In genomic region chr9:62370648-62371280, GRCm38 (mm10) we compare ENCODE assay signal across 17 mouse cellular contexts. TPM values are rescaled to one million over a fixed set of nuclear protein-coding genes. Genes with fewer than 3 reads are reported as not detected.
DNase-seq lines count a peak whose midpoint lies in the region; ATAC-seq and TF ChIP-seq lines count a peak whose summit lies in the region.
"Had no signal": no experiment of that assay in that cellular context is flagged by ENCODE, and none has a peak within 500 bp of the region (broad histone marks: within the 10 kb centered on the region; RNA-seq: fewer than 3 reads in every experiment).

No protein-coding gene starts in this region.

- H3K9me3 ChIP-seq in heart, postnatal 0 days (replicated peaks; ENCODE audit: control insufficient read depth, low read length) = no peaks in the 10 kb centered on the region
- no peaks in the 10 kb centered on the region for H3K9me3 ChIP-seq in liver, postnatal 0 days (ENCODE audit: low read length)
- H3K9me3 ChIP-seq: midbrain, embryonic 12.5 days had no signal

- H3K4me2 ChIP-seq in heart, postnatal 0 days (ENCODE audit: low read depth, low read length) = no peak overlapping the region
- H3K4me2 ChIP-seq in liver, postnatal 0 days (ENCODE audit: low read depth, low read length) = no peak overlapping the region
- H3K4me2 ChIP-seq: heart, embryonic 11.5 days; hindbrain, embryonic 14.5 days; midbrain, embryonic 12.5 days had no signal

- peaks cover 16% of the 10 kb centered on the region for H3K36me3 ChIP-seq in heart, postnatal 0 days (replicated peaks; ENCODE audit: control insufficient read depth, insufficient read depth, low read length)
- H3K36me3 ChIP-seq in heart, adult 2 months (ENCODE audit: control insufficient read depth, insufficient read depth, low read length) = peaks cover 11% of the 10 kb centered on the region
- peaks cover 20% of the 10 kb centered on the region for H3K36me3 ChIP-seq in liver, postnatal 0 days (replicated peaks; ENCODE audit: insufficient read depth, low read length)

- TF ChIP-seq EP300 in heart, postnatal 0 days (IDR thresholded peaks at IDR 0.05; ENCODE audit: low read depth) = no peak
- TF ChIP-seq EP300 in heart, adult 2 months (IDR thresholded peaks at IDR 0.05; ENCODE audit: insufficient read depth, low read depth, low read length) = no peak
- TF ChIP-seq EP300 in liver, postnatal 0 days (IDR thresholded peaks at IDR 0.05; ENCODE audit: low read depth) = no peak

- peaks cover 60% of the 10 kb centered on the region for H3K4me1 ChIP-seq in cerebellum, adult 2 months (ENCODE audit: control insufficient read depth, insufficient read depth, low read length)
- peaks cover 47% of the 10 kb centered on the region for H3K4me1 ChIP-seq in heart, postnatal 0 days (ENCODE audit: control insufficient read depth, insufficient read depth)
- H3K4me1 ChIP-seq in heart, adult 2 months (ENCODE audit: control insufficient read depth, insufficient read depth, low read length) = peaks cover 53% of the 10 kb centered on the region
- H3K4me1 ChIP-seq in lung, adult 2 months (ENCODE audit: control insufficient read depth, insufficient read depth, low read length) = peaks cover 67% of the 10 kb centered on the region
- H3K4me1 ChIP-seq in liver, postnatal 0 days (ENCODE audit: insufficient read depth) = peaks cover 53% of the 10 kb centered on the region

- peak; percentile 21; the same call in 1 of the 2 replicates for TF ChIP-seq CTCF in cerebellum, adult 2 months (IDR thresholded peaks at IDR 0.05; ENCODE audit: borderline replicate concordance, insufficient read depth, low read depth, low read length)
- peak; percentile 7; the same call in 1 of the 2 replicates for TF ChIP-seq CTCF in heart, postnatal 0 days (IDR thresholded peaks at IDR 0.05; ENCODE audit: low read depth)
- TF ChIP-seq CTCF in heart, adult 2 months (IDR thresholded peaks at IDR 0.05) = no peak
- TF ChIP-seq CTCF in lung, adult 2 months (IDR thresholded peaks at IDR 0.05; ENCODE audit: insufficient read depth, low read length) = 0 out of 2 replicates have a peak, but pooled peaks have one; percentile 24
- TF ChIP-seq CTCF in liver, postnatal 0 days (IDR thresholded peaks at IDR 0.05; ENCODE audit: low read depth) = 0 out of 2 replicates have a peak, but pooled peaks have one; percentile 12

- H3K4me3 ChIP-seq in cerebellum, adult 2 months (replicated peaks; ENCODE audit: insufficient read depth, low read depth, low read length) = no peak overlapping the region
- no peak overlapping the region for H3K4me3 ChIP-seq in heart, postnatal 0 days (ENCODE audit: low read depth, low read length)
- H3K4me3 ChIP-seq in heart, adult 2 months = no peak overlapping the region
- H3K4me3 ChIP-seq in lung, adult 2 months (replicated peaks; ENCODE audit: extremely low read depth, low read depth, low read length) = no peak overlapping the region
- no peak overlapping the region for H3K4me3 ChIP-seq in liver, postnatal 0 days (ENCODE audit: low read depth, low read length)
- H3K4me3 ChIP-seq: midbrain, embryonic 12.5 days had no signal

- H3K9ac ChIP-seq in heart, postnatal 0 days (replicated peaks; ENCODE audit: low read depth, low read length) = no peak overlapping the region
- no peak overlapping the region for H3K9ac ChIP-seq in heart, adult 2 months (ENCODE audit: low read depth, low read length)
- H3K9ac ChIP-seq in liver, postnatal 0 days (replicated peaks) = no peak overlapping the region; the same call in 1 of the 2 replicates
- H3K9ac ChIP-seq: hindbrain, embryonic 14.5 days; midbrain, embryonic 12.5 days had no signal

- ATAC-seq in heart, postnatal 0 days (ENCODE audit: insufficient read depth, low read depth) = no peak
- ATAC-seq in liver, postnatal 0 days = no peak
- ATAC-seq in inflammation-experienced regulatory T-cells, adult 6 months = no peak
- ATAC-seq: Patski had no signal

- TF ChIP-seq POLR2A in cerebellum, adult 2 months (IDR thresholded peaks at IDR 0.05; ENCODE audit: borderline replicate concordance, insufficient read depth, low read length) = no peak
- no peak for TF ChIP-seq POLR2A in heart, adult 2 months (IDR thresholded peaks at IDR 0.05; ENCODE audit: insufficient read depth, low read depth, low read length)
- no peak for TF ChIP-seq POLR2A in lung, adult 2 months (IDR thresholded peaks at IDR 0.05; ENCODE audit: borderline replicate concordance, extremely low read depth, low read depth, low read length)

- peak overlapping the region; percentile 54; the same call in 1 of the 2 replicates for H3K27ac ChIP-seq in cerebellum, adult 2 months (ENCODE audit: insufficient read depth, low read length)
- H3K27ac ChIP-seq in heart, postnatal 0 days (ENCODE audit: low read depth) = no peak overlapping the region
- H3K27ac ChIP-seq in heart, adult 2 months = no peak overlapping the region
- H3K27ac ChIP-seq in liver, postnatal 0 days (ENCODE audit: low read depth) = no peak overlapping the region
- H3K27ac ChIP-seq: hindbrain, embryonic 14.5 days; midbrain, embryonic 12.5 days had no signal

- WGBS in cerebellum, adult 2 months = 34% methylated on average over 6 of the region's 6 CpGs
- 55% methylated on average over 6 of the region's 6 CpGs for WGBS in heart, postnatal 0 days
- 54% methylated on average over 6 of the region's 6 CpGs for WGBS in heart, adult 2 months
- WGBS in lung, adult 2 months = 54% methylated on average over 6 of the region's 6 CpGs
- WGBS in liver, postnatal 0 days (ENCODE audit: insufficient replicate concordance) = 54% methylated on average over 6 of the region's 6 CpGs

- intact Hi-C loops in heart, adult 2 months (cut with DNase I) = no loop called here

- no peak for DNase-seq in cerebellum, adult 2 months
- DNase-seq in cerebellum, postnatal 4 days (ENCODE audit: low spot score in 2 of 2) = no peak
- DNase-seq in heart, postnatal 0 days (ENCODE audit: low spot score) = no peak
- no peak for DNase-seq in heart, adult 2 months
- DNase-seq in lung, adult 2 months = no peak
- DNase-seq in lung, postnatal 36 days = no peak
- no peak for DNase-seq in liver, postnatal 0 days
- DNase-seq: gastrocnemius, postnatal 10 days; kidney, adult 9 months; layer of hippocampus, adult 9-11 months; lung, postnatal 10 days; right cerebral cortex, postnatal 14 days had no signal

- no peaks in the 10 kb centered on the region for H3K27me3 ChIP-seq in cerebellum, adult 2 months (ENCODE audit: control insufficient read depth, insufficient read depth, low read length)
- no peaks in the 10 kb centered on the region for H3K27me3 ChIP-seq in heart, postnatal 0 days (ENCODE audit: control insufficient read depth, insufficient read depth, low read length)
- no peaks in the 10 kb centered on the region for H3K27me3 ChIP-seq in heart, adult 2 months (ENCODE audit: control insufficient read depth, insufficient read depth, low read length)
- no peaks in the 10 kb centered on the region for H3K27me3 ChIP-seq in liver, postnatal 0 days (ENCODE audit: insufficient read depth, low read length)
- H3K27me3 ChIP-seq: midbrain, embryonic 12.5 days; Patski had no signal

- peaks cover 6% of the 10 kb centered on the region for H3K79me2 ChIP-seq in heart, adult 2 months (replicated peaks; ENCODE audit: control insufficient read depth, insufficient read depth, low read length)

RNA-seq across cellular contexts. Expression of gene Anp32a, which starts 29.7 kb away (rescaled TPM):
- polyA plus RNA-seq in cerebellum, adult 2 months (2012; rRNA removed) = 421 and 445 TPM in 2 replicates
- total RNA-seq in heart, postnatal 0 days (2014; rRNA removed; ENCODE audit: low replicate concordance) = 20.8 and 28.8 TPM in 2 replicates
- polyA plus RNA-seq in heart, postnatal 0 days (2015; fragmentation: Nextera tagmentation; extraction: Ambion mirVana) = 127 and 132 TPM in 2 replicates
- total RNA-seq in heart, adult 2 months (2021) = 100 to 1,000 TPM; 189 to 204 TPM
- polyA plus RNA-seq in heart, adult 2 months (2012; rRNA removed) = 28.8 and 68.2 TPM in 2 replicates
- 28.9 and 58.2 TPM in 2 replicates for polyA plus RNA-seq in lung, adult 2 months (2012; rRNA removed)
- 54.5 and 60.4 TPM in 2 replicates for polyA plus RNA-seq in liver, postnatal 0 days (2015; fragmentation: Nextera tagmentation; extraction: Ambion mirVana)
- polyA plus RNA-seq in inflammation-experienced regulatory T-cells, adult 6 months (2017; shearing (Covaris generic)) = 100 to 1,000 TPM in 2 of 3 experiments, 10 to 100 TPM in 1; 81.5 to 158 (median 100) TPM
